Mouse (Mus musculus) forebrain, embryonic 15.5 days (tissue): ENCODE data around the gene Otub2. TPM values are rescaled to one million over a fixed set of nuclear protein-coding genes. Genes with fewer than 3 reads are reported as not detected.

Source experiments
- polyA plus RNA-seq: library from polyadenylated mRNA; unstranded; fragments of >200 nt; fragmentation: Nextera tagmentation; extraction: Ambion mirVana; gene quantifications from 2 replicates; pipeline ENCODE4 v1.2.1, GENCODE M21; 2015

Otub2 gene
- polyA plus RNA-seq, 1 experiment from 2014 or later, result 21.9 TPM

Other genes starting within 250 kb of the Otub2 start
- 0.23 and 0.25 TPM in 2 replicates for gene Prima1, start 146.5 kb upstream of the Otub2 start, polyA plus RNA-seq
- gene Fam181a, start 77.7 kb upstream of the Otub2 start, polyA plus RNA-seq, result 4.0 TPM in 2 replicates
- gene Asb2, start 32.7 kb upstream of the Otub2 start, polyA plus RNA-seq, result 0.55 and 0.74 TPM in 2 replicates
- gene 9330161L09Rik, start 19.1 kb downstream of the Otub2 start, polyA plus RNA-seq, result 0.69 and 1.1 TPM in 2 replicates
- gene Ddx24, start 37.1 kb downstream of the Otub2 start, polyA plus RNA-seq, result 147 and 153 TPM in 2 replicates
- gene Ifi27, start 45.5 kb downstream of the Otub2 start, polyA plus RNA-seq, result 6.7 and 8.0 TPM in 2 replicates
- 3.1 and 6.2 TPM in 2 replicates for gene Ifi27l2a, start 55.0 kb downstream of the Otub2 start, polyA plus RNA-seq
- gene Ifi27l2b, start 68.5 kb downstream of the Otub2 start, polyA plus RNA-seq, result not detected in 2 replicates
- gene Ppp4r4, start 143.6 kb downstream of the Otub2 start, polyA plus RNA-seq, result 1.8 and 1.9 TPM in 2 replicates
- gene Serpina10, start 242.8 kb downstream of the Otub2 start, polyA plus RNA-seq, result 0.05 TPM in 1 of 2 replicates, not detected in the other